Mouse (Mus musculus) lung, adult 2 months (tissue): Measurements from ENCODE around the gene Cyth1. TPM values are rescaled to one million over a fixed set of nuclear protein-coding genes. Genes with fewer than 3 reads are reported as not detected.
A peak's percentile ranks its signal among the peaks of the same experiment; 100 is the strongest.

Source experiments
- DNase-seq: peaks from one replicate; pipeline ENCODE4 v3.0.0; 2022
- H3K4me1 ChIP-seq: fragments of 200-500 bp; 2 replicates; pipeline ENCODE4 v1.6.1; 2011; ENCODE audit warnings: low read length; ENCODE audit not compliant: control insufficient read depth, insufficient read depth
- H3K4me3 ChIP-seq: fragments of 200-500 bp; replicated peaks from 2 replicates; pipeline ENCODE3; 2011; ENCODE audit warnings: low read depth, mild to moderate bottlenecking, control low read depth, low read length; ENCODE audit errors: extremely low read depth
- CTCF ChIP-seq: fragments of 200-500 bp; IDR thresholded peaks from 2 replicates; pipeline ENCODE4 v1.5.1; 2011; ENCODE audit warnings: mild to moderate bottlenecking, low read length, control low read depth; ENCODE audit not compliant: insufficient read depth
- POLR2A ChIP-seq: fragments of 200-500 bp; IDR thresholded peaks from 2 replicates; pipeline ENCODE4 v1.6.1; 2011; ENCODE audit warnings: low read depth, mild to moderate bottlenecking, control low read depth, low read length, borderline replicate concordance; ENCODE audit errors: extremely low read depth
- WGBS: fragments of 180-500 bp; shearing (Covaris S2); methylation state at CpG from one replicate; pipeline ENCODE4 v1.1.7; 2018; 5-methylcytosine and 5-hydroxymethylcytosine counted together
- polyA plus RNA-seq: library from polyadenylated mRNA; depleted of rRNA; stranded (reverse); fragments of >200 nt; gene quantifications from 2 replicates; pipeline ENCODE4 v1.2.3, GENCODE M21; 2012; rRNA removed

Gene Cyth1
- polyA plus RNA-seq: 23.1 and 24.0 TPM in 2 replicates

DNA sequence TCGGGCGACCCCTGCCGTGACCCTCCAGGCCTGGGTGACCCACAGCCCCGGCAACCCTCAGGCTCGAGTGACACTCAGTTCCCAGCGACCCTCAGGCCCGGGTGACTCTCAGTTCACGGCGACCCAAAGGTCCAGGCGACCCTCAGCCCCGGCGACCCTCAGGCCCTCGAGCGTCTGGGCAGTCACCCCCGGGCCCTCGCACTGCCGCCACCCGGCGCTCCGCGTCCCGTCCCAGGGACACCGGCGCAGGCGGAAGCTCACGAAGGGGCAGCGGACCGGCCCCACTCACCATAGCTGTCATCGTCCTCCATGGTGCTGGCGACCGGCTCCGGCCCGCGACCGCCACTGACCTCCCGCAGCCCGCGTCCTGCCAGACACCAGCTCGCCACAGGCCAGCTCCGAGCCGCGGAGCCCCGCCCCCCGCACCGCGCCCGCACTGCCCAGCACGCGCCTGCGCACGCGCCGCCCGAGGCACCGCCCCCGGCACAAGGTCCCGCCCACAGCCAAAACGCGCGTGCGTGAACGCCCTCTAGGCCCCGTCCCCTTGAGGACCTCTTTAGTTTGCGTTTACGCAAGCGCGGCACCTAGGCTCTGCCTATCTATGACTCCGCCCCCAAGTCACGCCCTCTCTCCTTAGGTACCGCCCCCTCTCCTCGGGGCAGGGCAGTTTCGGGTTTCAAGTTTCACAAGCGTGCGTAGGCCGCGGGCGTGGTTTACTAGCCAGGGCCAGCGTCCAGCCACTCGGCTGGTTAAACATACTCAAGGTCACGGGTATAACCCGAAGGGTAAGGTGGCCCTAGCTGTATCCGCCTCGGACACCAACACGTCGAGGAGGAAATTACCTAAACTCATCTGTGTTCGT is at the start of gene Cyth1:
Gene Cyth1, minus strand, starts transcription at position 443 of the 862 bp plus-strand sequence.
- TF ChIP-seq CTCF (no peak), POLR2A (peak; percentile 84)
- peaks cover 16% of the 10 kb centered on the region; the same call in 1 of the 2 replicates for H3K4me1 ChIP-seq
- WGBS: under 1% methylated on average over 86 of the region's 86 CpGs
- H3K4me3 ChIP-seq: peak within 1 kb of the TSS; percentile 83
- peak; percentile 100 for DNase-seq

DNA sequence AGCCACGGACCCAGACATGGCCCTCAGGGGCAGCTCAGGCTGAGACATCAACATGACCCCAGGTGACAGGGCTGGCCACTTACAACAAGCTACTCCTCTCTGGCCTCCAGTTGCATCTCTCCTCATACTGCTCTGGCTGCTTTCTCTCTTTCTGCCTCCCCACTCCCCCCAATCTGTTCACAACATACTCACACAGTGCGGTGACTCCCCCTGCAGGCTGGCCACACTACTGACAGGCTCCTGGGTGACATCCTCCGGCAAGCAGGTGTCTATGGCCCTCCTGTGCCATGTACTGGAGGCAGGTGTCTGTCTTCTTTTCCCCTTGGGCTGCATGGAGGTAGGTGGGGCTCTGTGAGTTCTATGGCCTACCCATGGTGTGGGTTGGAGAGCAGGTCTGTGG is 49.6 kb upstream of the Cyth1 start:
- 83% methylated on average over 3 of the region's 3 CpGs for WGBS
- Histone ChIP-seq H3K4me3 (no peak overlapping the region), H3K4me1 (peaks cover 2% of the 10 kb centered on the region; the same call in 1 of the 2 replicates)
- no peak for DNase-seq
- no peak for TF ChIP-seq POLR2A
- 0 out of 2 replicates have a peak, but pooled peaks have one; percentile 1 for TF ChIP-seq CTCF

DNA sequence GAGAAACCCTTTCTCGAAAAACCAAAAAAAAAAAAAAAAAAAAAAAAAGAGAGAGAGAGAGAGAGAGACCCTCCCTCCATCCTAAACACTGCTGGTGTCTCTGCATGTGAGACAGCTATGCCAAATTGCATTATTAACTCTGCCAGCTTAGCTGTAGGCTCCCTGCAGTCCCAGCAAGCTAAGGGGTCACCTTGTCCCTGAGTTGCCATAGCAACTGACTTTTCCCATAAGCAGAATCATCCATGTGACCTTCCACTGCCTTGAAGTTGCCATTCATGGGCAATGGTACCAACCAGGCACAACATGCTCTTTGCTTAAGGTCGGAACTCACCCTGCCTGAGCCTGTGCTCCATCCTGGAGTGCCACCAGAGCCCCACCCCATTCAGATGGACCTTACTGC is 46.6 kb upstream of the Cyth1 start:
- H3K4me1 ChIP-seq: 0 out of 2 replicates have a peak, but pooled peaks cover 3% of the 10 kb centered on the region
- 80% methylated on average over 2 of the region's 2 CpGs for WGBS
- TF ChIP-seq POLR2A: no peak
- no peak for TF ChIP-seq CTCF
- no peak overlapping the region for H3K4me3 ChIP-seq
- DNase-seq: no peak

DNA sequence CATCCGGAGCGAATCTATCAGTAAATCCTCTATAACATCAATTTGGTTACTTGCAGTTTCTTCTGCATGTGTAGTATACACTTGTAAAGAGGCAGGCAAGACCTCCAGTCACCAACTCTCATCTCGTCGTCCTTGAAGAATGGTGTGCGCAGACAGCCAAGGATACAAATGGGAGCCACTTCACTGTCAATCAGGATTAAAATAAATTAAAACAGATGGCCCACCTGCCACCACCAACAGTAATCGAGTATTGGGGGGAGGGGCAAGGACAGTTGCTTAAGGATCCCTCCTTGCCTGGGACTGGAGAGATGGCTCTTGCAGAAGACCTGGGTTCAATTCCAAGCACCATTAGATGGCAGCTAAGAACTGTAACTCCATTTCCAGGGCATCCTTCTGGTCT is 44.3 kb upstream of the Cyth1 start:
- WGBS: 71% methylated on average over 6 of the region's 6 CpGs

DNA sequence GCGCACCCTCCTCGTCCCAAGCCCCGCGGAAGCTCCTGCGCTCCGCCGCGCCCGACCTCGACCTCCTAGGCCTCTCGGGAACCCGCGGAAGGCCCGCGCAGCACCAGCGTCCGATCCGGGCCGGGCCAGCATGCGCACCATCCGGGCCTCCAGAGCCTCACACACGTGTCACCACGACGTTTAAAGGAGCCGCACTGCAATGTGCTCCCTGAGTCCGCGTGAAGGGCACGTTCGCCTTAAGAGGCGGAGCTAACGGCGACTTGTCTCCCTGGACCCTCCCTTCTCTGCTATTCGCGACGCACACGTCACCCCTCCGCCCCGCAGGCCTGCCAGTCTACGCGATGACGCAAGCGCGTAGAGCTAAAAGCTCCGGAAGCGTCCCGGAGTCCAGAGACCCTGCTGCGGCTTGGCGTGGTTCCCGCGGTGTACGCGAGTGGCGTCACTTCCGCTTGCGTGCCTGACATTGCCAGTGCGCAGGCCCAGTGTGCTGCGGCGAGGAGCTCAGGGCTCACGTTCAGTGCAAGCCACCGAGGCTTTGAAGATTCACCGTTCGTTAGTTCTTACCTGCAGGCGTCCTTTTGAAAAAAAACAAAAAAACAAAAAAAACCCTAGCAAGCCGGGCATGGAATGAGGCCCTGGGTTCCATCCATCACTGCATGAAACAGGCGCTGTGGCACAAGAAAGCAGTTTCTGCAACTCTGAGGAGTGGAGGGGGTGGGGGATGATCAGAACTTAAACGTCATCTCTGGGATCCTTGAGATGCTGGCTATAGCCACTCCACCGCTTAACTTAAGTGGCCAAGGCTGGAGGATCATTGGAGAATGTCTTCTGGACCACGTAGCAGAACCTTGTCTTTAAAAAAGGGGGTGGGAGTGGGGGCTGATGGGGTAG is 41.9 kb upstream of the Cyth1 start, which contains the start of gene Usp36:
Gene Usp36, minus strand, starts transcription at position 246 of the 891 bp plus-strand sequence.
- 1% methylated on average over 68 of the region's 68 CpGs for WGBS
- TF ChIP-seq CTCF (no peak), POLR2A (peak; percentile 98)
- peak; percentile 98 for DNase-seq
- Histone ChIP-seq H3K4me1 (peaks cover 13% of the 10 kb centered on the region), H3K4me3 (peak within 1 kb of the TSS; percentile 96)

More for the DNA sequence above, 44.3 kb upstream of the Cyth1 start:
- peaks cover 13% of the 10 kb centered on the region for H3K4me1 ChIP-seq
- no peak for TF ChIP-seq POLR2A
- no peak for TF ChIP-seq CTCF
- DNase-seq: no peak
- no peak overlapping the region for H3K4me3 ChIP-seq

DNA sequence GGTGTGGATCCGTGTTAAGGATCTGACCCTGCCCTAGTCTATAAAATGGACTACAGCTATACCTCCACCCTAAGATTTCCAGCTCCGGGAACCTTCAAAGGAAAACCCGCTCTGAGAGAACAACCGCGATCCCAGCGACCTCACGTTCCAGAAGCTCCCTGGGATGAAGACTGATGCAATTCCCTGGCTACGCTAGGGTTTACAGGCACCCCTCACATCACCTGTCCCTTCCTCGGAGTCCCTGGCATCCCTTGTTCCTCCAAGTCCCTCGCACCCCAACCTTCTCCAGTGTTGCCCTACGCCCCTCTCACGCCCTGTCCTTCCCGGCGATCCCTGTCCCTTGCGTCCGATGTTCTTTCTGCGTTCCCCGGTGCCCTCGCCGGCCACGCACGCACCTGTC is 41.2 kb upstream of the Cyth1 start:
- Histone ChIP-seq H3K4me1 (peaks cover 13% of the 10 kb centered on the region), H3K4me3 (peak overlapping the region; percentile 96)
- DNase-seq: no peak
- under 1% methylated on average over 22 of the region's 22 CpGs for WGBS
- TF ChIP-seq CTCF (no peak), POLR2A (no peak)

DNA sequence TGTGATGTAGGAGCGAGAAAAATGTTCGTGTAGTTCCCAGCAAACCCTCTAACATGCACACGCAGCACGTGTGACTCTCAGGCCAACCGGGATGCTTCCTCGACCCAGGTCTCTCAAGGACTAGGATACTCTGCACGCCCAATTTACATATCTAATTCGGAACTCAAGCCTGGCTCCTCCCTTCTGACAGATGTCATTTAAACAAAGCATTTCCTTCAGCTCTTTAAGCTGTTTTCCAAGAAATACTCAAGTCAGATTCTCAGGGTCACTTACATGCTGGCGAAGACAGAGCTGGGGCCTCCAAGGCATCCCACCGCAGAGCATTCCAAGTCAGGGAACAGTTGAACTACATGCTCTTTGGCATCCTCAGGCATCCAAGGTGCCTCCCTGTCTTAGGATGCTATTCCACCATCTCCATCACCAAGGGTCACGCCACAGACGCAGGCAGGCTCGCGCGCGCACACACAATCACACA is 40.7 kb upstream of the Cyth1 start:
- TF ChIP-seq CTCF: no peak
- no peak for TF ChIP-seq POLR2A
- peak overlapping the region; percentile 96 for H3K4me3 ChIP-seq
- WGBS: 2% methylated on average over 16 of the region's 16 CpGs
- peaks cover 13% of the 10 kb centered on the region for H3K4me1 ChIP-seq
- no peak for DNase-seq

DNA sequence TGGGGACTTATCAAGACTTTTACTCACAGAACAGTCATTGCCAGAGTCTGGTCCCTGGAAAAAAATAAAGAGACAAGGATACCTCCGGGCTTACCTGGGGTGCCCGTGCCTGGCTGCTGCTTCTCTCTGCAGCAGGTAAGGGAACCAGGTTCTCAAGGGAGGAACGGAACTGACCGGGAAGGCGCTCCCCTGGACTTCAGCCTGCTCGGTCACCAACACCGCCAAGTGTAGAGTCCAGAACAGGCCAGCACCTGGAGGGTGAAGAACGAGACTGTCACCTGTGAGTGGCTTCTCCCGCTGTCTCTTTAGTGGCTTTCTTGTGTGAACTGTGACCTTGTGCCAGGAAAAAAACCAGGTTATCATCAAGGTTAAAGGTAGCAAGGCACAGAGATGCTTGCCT is 39.2 kb upstream of the Cyth1 start:
- TF ChIP-seq CTCF: no peak
- TF ChIP-seq POLR2A: no peak
- Histone ChIP-seq H3K4me3 (no peak overlapping the region), H3K4me1 (peaks cover 13% of the 10 kb centered on the region)
- DNase-seq: no peak
- WGBS: 93% methylated on average over 9 of the region's 9 CpGs

DNA sequence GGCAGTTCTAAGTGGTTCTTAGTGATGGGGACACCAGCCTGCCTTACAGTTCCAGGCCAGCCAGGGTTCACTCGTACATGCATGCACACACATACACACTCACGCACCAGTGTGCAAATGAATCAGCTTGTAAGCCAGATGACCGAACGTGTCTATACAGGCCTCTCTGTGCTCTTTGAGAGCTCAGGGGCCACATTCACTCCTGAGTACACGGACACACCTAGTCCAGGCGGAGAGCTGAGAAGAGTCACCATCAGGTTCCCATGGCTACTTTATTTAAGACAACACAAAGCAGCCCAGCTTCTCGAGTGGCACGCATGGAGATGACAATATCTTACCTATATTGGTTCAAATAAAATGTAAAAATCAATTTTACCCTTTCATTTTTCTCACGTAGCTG is 38.0 kb upstream of the Cyth1 start:
- no peak for TF ChIP-seq POLR2A
- WGBS: 79% methylated on average over 9 of the region's 9 CpGs
- Histone ChIP-seq H3K4me1 (peaks cover 13% of the 10 kb centered on the region), H3K4me3 (no peak overlapping the region)
- no peak for DNase-seq

DNA sequence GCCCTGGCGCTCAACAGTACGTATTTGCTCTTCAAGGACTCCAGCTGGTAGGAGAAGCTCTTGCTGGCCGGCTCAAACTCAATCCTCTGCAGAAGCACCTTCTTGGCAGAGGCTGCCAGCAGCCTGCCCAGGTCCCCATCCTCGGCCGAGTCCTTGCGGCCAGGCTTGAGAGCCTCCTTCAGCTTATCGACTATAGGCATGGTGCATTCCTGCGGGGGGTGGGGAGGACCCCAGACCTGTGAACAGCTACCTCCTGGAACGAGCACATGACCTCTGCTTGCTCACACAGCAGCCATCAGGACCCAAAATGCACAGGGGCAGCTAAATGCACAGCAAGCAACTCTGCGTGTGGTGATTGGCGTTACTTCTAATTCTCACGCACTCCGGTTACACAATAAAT is 37.4 kb upstream of the Cyth1 start:
- peaks cover 13% of the 10 kb centered on the region for H3K4me1 ChIP-seq
- DNase-seq: peak; percentile 51
- no peak overlapping the region for H3K4me3 ChIP-seq
- TF ChIP-seq POLR2A (no peak), CTCF (no peak)
- 82% methylated on average over 13 of the region's 13 CpGs for WGBS
